ENCODE assay signal across 27 mouse cellular contexts in genomic region chr6:76802969-76803368, GRCm38 (mm10).
"Had no signal": no experiment of that assay in that cellular context is flagged by ENCODE, and none has a peak within 500 bp of the region (broad histone marks: within the 10 kb centered on the region; RNA-seq: fewer than 3 reads in every experiment).

No protein-coding gene starts in this region.

- H3K4me1 ChIP-seq: heart, embryonic 10.5 days; heart, embryonic 12.5 days; hindbrain, embryonic 10.5 days; hindbrain, embryonic 12.5 days; intestine, embryonic 15.5 days; limb, embryonic 10.5 days; limb, embryonic 12.5 days; liver, embryonic 13.5 days; liver, embryonic 15.5 days had no signal

- H3K27me3 ChIP-seq: heart, embryonic 12.5 days; hindbrain, embryonic 12.5 days; intestine, embryonic 15.5 days; limb, embryonic 12.5 days; liver, embryonic 13.5 days; liver, embryonic 15.5 days had no signal

- DNase-seq: gastrocnemius, adult 2 months; gastrocnemius, postnatal 10 days; gastrocnemius, postnatal 25 days; heart, adult 18-20 months; heart, postnatal 10 days; heart, postnatal 4 days; kidney, adult 18-20 months; kidney, adult 8-10 months; kidney, postnatal 14 days; kidney, postnatal 36 days; layer of hippocampus, adult 9-11 months; layer of hippocampus, postnatal 36 days; liver; liver, embryonic 13.5 days had no signal

- H3K4me3 ChIP-seq: gastrocnemius, adult 2 months; heart, embryonic 10.5 days; heart, embryonic 12.5 days; hindbrain, embryonic 10.5 days; hindbrain, embryonic 12.5 days; intestine, embryonic 15.5 days; limb, embryonic 10.5 days; limb, embryonic 12.5 days; liver, embryonic 13.5 days; liver, embryonic 15.5 days had no signal

- H3K27ac ChIP-seq: gastrocnemius, adult 2 months; heart, embryonic 10.5 days; hindbrain, embryonic 10.5 days; hindbrain, embryonic 12.5 days; hindbrain, embryonic 14.5 days; intestine, embryonic 15.5 days; kidney, postnatal 0 days; limb, embryonic 10.5 days; limb, embryonic 12.5 days; liver, embryonic 13.5 days; liver, embryonic 15.5 days had no signal

- ATAC-seq: hindbrain, embryonic 16.5 days; inflammation-experienced regulatory T-cells, adult 6 months; intestine, embryonic 15.5 days; intestine, postnatal 0 days had no signal

- H3K36me3 ChIP-seq: heart, embryonic 10.5 days; heart, embryonic 12.5 days; hindbrain, embryonic 10.5 days; hindbrain, embryonic 12.5 days; intestine, embryonic 15.5 days; limb, embryonic 10.5 days; limb, embryonic 12.5 days; liver, embryonic 13.5 days; liver, embryonic 15.5 days had no signal

- H3K9me3 ChIP-seq: heart, embryonic 10.5 days; heart, embryonic 12.5 days; hindbrain, embryonic 10.5 days; hindbrain, embryonic 12.5 days; intestine, embryonic 15.5 days; limb, embryonic 10.5 days; limb, embryonic 12.5 days; liver, embryonic 13.5 days; liver, embryonic 15.5 days had no signal
